Mouse (Mus musculus): ENCODE measurements around the gene Top2a. TPM values are rescaled to one million over a fixed set of nuclear protein-coding genes. Genes with fewer than 3 reads are reported as not detected.

The Top2a gene
- total RNA-seq (2021) = 1 to 10 TPM; 8.1 to 9.8 TPM
- long read RNA-seq, experiment 1, partial matches to known transcripts = 1 of 3 reads
- long read RNA-seq, experiment 1, other reads (novel, unspliced or antisense) = 2 of 3 reads
- long read RNA-seq, experiment 2, full-length matches to known transcripts = 2 of 5 reads
- long read RNA-seq, experiment 2, partial matches to known transcripts = 0 of 5 reads
- long read RNA-seq, experiment 2, other reads (novel, unspliced or antisense) = 3 of 5 reads

- DNase-seq (ENCODE audit: low spot score in 2 of 2) = peak; percentile 99 to 100
Observed at GRCm38 (mm10) chr11:99023500-99024467, at the start of gene Top2a. Gene Top2a, minus strand, starts transcription at chr11:99024189.

GRCm38 (mm10) chr11:99073781-99074180, 49.8 kb upstream of the Top2a start:
- no peak for DNase-seq (ENCODE audit: low spot score in 2 of 2)

- no peak for DNase-seq (ENCODE audit: low spot score in 2 of 2)
Observed at GRCm38 (mm10) chr11:99071866-99072265, 47.9 kb upstream of the Top2a start.

GRCm38 (mm10) chr11:99068455-99068854, 44.5 kb upstream of the Top2a start:
- no peak for DNase-seq (ENCODE audit: low spot score in 2 of 2)

GRCm38 (mm10) chr11:99067591-99067990, 43.6 kb upstream of the Top2a start:
- no peak for DNase-seq (ENCODE audit: low spot score in 2 of 2)

- DNase-seq (ENCODE audit: low spot score in 2 of 2) = peak; percentile 67 to 91
Observed at GRCm38 (mm10) chr11:99065979-99066378, 42.0 kb upstream of the Top2a start.

- no peak for DNase-seq (ENCODE audit: low spot score in 2 of 2)
Observed at GRCm38 (mm10) chr11:99065353-99065752, 41.4 kb upstream of the Top2a start.

- DNase-seq (ENCODE audit: low spot score in 2 of 2) = no peak
Observed at GRCm38 (mm10) chr11:99063406-99064131, 39.6 kb upstream of the Top2a start.

- DNase-seq (ENCODE audit: low spot score in 2 of 2) = no peak
Observed at GRCm38 (mm10) chr11:99062661-99063060, 38.7 kb upstream of the Top2a start.

GRCm38 (mm10) chr11:99060435-99060834, 36.4 kb upstream of the Top2a start:
- DNase-seq (ENCODE audit: low spot score in 2 of 2) = no peak

GRCm38 (mm10) chr11:99055571-99056452, 31.8 kb upstream of the Top2a start:
- DNase-seq (ENCODE audit: low spot score in 2 of 2) = no peak

- no peak for DNase-seq (ENCODE audit: low spot score in 2 of 2)
Observed at GRCm38 (mm10) chr11:99055143-99055542, 31.2 kb upstream of the Top2a start.

- DNase-seq (ENCODE audit: low spot score in 2 of 2) = no peak
Observed at GRCm38 (mm10) chr11:99047643-99048042, 23.7 kb upstream of the Top2a start.

GRCm38 (mm10) chr11:99047120-99047519, 23.1 kb upstream of the Top2a start:
- no peak for DNase-seq (ENCODE audit: low spot score in 2 of 2)

- DNase-seq (ENCODE audit: low spot score in 2 of 2) = no peak
Observed at GRCm38 (mm10) chr11:99045159-99045889, 21.3 kb upstream of the Top2a start.

GRCm38 (mm10) chr11:99044306-99044705, 20.3 kb upstream of the Top2a start:
- DNase-seq (ENCODE audit: low spot score in 2 of 2) = no peak

GRCm38 (mm10) chr11:99043632-99044031, 19.6 kb upstream of the Top2a start:
- DNase-seq (ENCODE audit: low spot score in 2 of 2) = no peak

- no peak for DNase-seq (ENCODE audit: low spot score in 2 of 2)
Observed at GRCm38 (mm10) chr11:99042834-99043431, 18.9 kb upstream of the Top2a start.
